Mouse (Mus musculus) brain, adult 2 months (tissue): Measurements from ENCODE around the gene Sipa1l2.
A peak's percentile ranks its signal among the peaks of the same experiment; 100 is the strongest.
"Not testable (repeated sequence)": the region's sequence is repeated elsewhere in the genome, so short reads cannot be mapped to it uniquely, and the experiment has no call there.

Experiments
- DNase-seq: peaks from one replicate; pipeline ENCODE4 v3.0.0; 2011; ENCODE audit warnings: low read depth, low spot score

Sipa1l2 gene

DNA sequence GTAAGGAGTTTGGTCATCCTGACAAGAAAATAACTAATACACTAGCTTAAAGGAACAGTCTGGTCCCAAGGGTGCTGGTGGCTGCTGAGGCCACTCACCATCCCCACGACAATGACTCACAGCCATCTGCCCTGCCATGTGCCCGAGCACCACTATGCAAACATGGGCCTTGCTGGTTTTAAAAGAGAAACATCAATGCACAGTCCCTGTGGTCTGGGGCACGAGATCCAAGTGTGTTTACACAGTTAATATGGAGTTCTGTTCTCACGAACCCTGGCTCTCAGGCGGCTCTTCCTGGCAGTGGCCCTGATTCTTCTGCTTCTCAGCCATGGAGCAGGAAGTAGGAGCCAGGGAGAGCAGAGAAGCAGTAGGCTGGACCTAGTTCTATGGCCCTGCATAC is 159.0 kb downstream of the Sipa1l2 start:
- DNase-seq: peak; percentile 50

- DNase-seq: peak; percentile 45
These were observed 161.9 kb downstream of the Sipa1l2 start for GRCm38 (mm10) chr8:125407672-125408071.

GRCm38 (mm10) chr8:125406453-125406852 is 163.2 kb downstream of the Sipa1l2 start:
- DNase-seq: no peak

DNA sequence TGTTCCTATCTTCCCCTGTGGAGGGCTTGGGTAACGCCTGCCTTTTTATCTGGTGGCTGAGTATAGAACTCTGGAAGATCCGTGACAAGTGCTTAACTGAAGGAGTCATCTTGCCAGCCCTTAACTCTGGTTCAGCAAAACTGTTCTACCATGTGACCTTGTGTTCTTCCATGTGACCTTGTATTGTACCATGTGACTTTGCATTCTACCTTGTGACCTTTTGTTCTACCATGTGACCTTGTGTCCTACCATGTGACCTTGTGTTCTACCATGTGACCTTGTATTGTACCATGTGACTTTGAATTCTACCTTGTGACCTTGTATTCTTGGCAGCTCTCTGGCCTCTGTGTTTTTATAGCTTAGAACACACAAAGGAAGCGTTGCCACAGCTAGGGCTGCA is 168.3 kb downstream of the Sipa1l2 start:
- DNase-seq: no peak

- no peak for DNase-seq
These were observed 171.6 kb downstream of the Sipa1l2 start for GRCm38 (mm10) chr8:125397981-125398380.

DNA sequence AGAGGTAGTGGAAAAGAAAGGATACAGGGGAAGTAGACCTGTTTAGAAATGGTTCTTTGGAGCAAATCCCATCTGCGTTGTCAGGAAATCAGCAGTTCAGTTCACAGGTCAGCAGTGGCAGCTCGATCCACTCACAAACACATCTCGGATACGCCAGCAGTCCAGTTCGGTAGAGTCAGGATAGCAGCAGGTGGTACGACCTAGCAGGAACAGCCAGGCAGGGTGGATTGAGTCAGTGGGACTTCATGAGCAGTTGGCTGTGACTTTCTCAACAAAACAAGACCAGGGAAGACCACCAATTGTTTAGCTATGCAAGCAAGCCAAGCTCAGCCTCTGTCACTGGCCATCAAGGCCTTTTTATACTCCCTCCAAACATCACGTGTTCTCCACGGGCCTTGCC is 173.9 kb downstream of the Sipa1l2 start:
- not testable (repeated sequence) for DNase-seq

DNA sequence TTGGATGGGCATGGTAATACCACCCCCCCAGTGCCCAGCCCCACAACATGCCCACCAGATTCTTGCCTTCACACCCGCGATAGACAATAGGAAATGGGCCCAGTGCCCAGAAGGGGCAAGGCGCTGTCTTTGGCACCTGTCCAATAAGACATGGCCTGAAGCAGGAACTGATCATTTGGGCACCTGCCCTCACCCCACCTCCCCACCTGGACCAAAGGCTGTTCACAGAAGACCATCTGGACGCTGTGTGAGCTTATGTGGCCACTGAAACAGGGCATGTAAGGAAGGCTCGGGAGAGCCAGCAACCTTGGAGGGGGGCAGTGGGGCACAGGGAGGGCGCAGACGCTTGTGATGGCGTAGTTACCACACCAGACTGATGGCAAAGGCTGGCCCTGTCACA is 174.6 kb downstream of the Sipa1l2 start:
- DNase-seq: peak; percentile 89

GRCm38 (mm10) chr8:125391685-125392084 is 177.9 kb downstream of the Sipa1l2 start:
- no peak for DNase-seq

- DNase-seq: peak; percentile 33
These were observed 178.3 kb downstream of the Sipa1l2 start for GRCm38 (mm10) chr8:125391271-125391670.

DNA sequence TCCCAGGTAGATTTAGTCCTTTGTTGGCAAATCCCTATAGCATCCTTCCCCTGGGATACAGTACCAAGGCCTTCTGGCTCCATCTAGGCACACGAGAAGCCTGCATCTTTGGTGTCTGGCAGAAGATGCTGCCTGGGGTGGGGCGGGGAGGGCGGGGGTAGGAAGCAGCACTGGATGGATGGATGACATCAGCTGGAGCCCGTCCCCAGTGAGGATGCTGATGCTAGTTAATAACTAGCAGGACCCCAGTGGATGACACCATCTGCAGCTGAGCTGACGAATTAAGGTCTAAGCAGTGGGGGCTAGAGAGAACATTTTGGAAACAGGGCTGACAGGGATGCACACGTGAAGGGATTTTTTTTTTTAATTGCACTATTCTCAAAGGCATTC is 179.1 kb downstream of the Sipa1l2 start:
- DNase-seq: no peak

GRCm38 (mm10) chr8:125389756-125390505 is 179.7 kb downstream of the Sipa1l2 start:
- DNase-seq: peak; percentile 98

- DNase-seq: peak; percentile 94
These were observed 180.3 kb downstream of the Sipa1l2 start for GRCm38 (mm10) chr8:125389280-125389679.

DNA sequence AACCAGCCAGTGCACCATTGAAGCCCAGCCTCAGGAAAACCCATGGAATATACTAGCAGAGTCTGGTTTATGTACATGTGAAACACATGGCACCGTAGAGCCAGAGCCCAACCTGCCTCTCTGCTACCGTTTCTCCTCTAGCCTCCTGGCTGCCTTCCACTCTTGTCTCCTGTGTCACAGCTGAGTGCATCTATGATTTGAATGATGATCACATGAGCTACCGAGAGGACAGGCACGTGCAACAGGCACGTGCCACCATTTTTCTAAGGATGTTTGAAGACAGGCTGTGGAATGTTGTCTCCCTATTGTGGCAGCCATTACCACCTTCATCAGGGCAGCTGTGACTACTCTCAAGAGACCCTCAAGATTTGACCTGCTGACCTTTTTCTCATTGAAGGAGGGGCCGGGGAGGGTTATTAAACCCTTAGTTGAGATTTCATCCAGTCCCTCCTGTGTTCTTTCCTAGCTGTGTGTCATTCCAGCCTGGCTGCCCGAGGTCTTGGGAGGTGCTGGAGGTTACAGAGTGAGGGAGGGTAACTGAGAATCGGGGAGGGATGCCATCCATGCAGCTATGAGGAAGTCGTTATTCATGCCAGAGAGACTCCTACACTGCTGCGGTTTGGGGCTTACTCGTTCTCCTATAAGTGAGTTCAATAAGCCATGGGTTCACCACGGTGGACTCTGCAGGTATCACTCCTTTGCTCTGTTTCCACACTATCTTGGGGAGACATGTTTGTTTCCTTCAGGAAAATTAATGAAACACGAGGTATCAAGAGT is 181.0 kb downstream of the Sipa1l2 start:
- no peak for DNase-seq

- DNase-seq: peak; percentile 91
These were observed 184.0 kb downstream of the Sipa1l2 start for GRCm38 (mm10) chr8:125385519-125386150.

GRCm38 (mm10) chr8:125384551-125385183 is 184.9 kb downstream of the Sipa1l2 start:
- no peak for DNase-seq

DNA sequence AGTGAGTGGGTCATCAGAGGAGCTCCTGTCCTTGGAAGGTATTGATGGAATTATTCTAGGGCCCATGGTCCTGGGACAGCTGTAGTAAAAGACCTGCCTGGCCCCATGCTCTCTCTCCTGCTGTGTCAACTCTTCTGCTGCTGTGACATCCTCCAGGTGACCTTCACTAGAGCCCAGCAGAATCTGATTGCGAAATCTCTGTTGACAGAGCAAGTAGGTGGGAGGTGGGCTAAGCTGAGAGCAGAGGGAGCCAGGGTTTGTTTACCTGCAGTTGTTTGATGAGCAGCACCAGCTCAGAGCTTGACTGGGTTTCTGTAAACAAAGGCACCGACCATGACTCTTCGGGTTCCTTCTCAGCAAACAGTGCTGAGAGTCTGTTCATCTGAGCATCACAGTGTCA is 187.9 kb downstream of the Sipa1l2 start:
- no peak for DNase-seq

DNA sequence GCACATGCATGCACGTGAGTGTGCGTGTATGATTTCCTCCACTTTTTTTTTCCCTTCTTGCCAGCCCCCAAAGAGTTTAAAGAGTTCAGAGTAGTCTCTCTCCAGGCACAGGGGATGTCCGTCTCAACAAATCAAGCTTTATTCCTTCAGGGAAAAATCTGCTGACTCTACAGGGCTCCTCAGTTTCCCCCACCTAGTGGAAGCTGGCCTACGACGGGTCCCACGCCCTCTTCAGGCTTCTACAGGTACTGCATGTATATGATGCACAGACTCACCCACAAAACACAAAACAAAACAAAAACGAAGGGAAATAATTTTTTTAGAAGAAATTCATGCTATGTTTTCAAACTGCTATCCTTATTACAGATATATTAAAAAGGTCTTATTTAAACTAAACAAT is 189.7 kb downstream of the Sipa1l2 start:
- no peak for DNase-seq

DNA sequence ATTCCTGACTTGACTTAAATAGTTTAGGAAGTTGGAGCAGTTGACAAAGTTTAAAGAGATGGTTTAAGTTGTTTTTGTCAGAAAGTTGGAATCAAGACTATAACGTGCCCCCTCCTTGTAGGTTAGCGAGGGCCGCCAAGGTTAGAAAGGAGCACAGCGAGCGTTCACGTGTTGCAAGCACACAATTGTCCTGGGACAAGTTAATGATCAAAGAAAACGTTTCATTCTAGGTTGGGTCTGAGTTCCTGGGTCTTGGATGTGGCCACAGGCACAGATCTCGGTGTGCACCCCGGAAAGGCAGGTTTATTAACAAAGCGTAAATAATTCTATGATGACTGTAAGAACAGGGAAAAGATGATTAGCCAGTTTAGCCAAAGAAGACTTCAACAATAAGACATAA is 190.5 kb downstream of the Sipa1l2 start:
- no peak for DNase-seq

- DNase-seq: no peak
These were observed 191.9 kb downstream of the Sipa1l2 start for GRCm38 (mm10) chr8:125377704-125378103.

DNA sequence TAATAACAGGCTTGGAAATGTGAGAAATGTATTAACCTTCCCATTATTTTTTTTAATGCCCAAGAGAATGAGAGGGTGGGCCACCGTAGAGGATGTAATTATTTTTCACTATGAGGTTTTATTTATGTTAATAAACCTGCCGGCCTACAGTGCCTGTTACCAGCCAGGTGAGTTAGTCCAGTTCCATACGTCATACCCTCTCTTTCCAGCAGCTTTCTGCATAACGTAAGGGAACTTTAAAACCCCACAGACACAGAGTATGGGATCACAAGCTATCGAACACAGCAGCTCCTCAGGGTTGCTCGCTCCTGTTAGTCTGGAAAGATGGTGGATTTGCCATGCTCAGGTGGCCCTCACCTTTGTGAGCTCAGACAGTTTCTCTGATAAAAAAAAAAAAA is 193.2 kb downstream of the Sipa1l2 start:
- DNase-seq: no peak

GRCm38 (mm10) chr8:125375659-125376447 is 193.8 kb downstream of the Sipa1l2 start:
- peak; percentile 33 for DNase-seq
